Mouse (Mus musculus): ENCODE measurements around the gene Vwa3b.
"Not testable (repeated sequence)": the region's sequence is repeated elsewhere in the genome, so short reads cannot be mapped to it uniquely, and the experiment has no call there.

Vwa3b gene

GRCm38 (mm10) chr1:37025962-37026686, at the start of gene Vwa3b:
Gene Vwa3b (plus strand): TSS chr1:37026596.
- DNase-seq (ENCODE audit: low read depth, low spot score), result no peak

DNA sequence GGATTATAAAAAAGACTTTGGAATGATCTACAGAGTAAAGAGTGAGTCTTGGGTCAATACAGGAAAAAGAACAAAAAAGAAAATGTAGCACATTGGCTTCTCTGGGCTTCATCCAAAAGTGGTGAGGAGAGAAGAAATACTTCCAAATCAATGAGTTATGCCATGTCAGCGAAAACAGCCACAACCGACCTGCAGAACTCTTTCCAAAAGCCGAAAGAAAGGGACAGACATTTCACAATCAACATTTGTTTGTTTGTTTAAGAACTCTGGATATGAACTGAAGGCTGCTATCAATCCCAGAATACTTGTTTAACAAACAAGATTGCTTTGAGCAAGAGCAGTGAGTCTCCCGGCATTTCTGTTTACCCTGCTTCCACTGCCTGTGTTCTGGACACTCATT, 49.6 kb upstream of the Vwa3b start:
- DNase-seq (ENCODE audit: low read depth, low spot score), result no peak

GRCm38 (mm10) chr1:36982191-36982961, 44.0 kb upstream of the Vwa3b start:
- DNase-seq (ENCODE audit: low read depth, low spot score), result no peak

- DNase-seq (ENCODE audit: low read depth, low spot score), result no peak
Measured at GRCm38 (mm10) chr1:36983754-36984153, 42.6 kb upstream of the Vwa3b start.

GRCm38 (mm10) chr1:36984406-36984805, 42.0 kb upstream of the Vwa3b start:
- DNase-seq (ENCODE audit: low read depth, low spot score), result no peak

DNA sequence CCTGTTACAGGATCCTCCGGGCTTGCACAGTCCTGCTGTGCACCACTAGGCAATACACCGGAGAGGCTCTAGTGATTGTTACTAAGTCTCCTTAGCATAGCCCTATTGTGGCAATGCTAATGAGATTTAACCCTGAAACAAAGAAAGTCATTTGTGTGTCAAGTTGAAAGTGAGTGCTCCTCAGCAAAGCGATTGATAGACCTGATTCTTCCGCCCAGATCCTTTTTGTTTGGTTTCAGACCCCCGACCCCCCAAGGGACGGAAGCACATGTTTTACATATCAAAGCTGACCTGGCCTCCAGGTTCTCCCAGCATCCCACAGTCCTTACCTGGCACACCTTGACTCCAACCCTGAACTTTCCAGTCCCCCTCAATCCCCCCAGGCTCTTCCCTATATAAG, 40.5 kb upstream of the Vwa3b start:
- no peak for DNase-seq (ENCODE audit: low read depth, low spot score)

GRCm38 (mm10) chr1:36986396-36987160, 39.8 kb upstream of the Vwa3b start:
- DNase-seq (ENCODE audit: low read depth, low spot score), result no peak

DNA sequence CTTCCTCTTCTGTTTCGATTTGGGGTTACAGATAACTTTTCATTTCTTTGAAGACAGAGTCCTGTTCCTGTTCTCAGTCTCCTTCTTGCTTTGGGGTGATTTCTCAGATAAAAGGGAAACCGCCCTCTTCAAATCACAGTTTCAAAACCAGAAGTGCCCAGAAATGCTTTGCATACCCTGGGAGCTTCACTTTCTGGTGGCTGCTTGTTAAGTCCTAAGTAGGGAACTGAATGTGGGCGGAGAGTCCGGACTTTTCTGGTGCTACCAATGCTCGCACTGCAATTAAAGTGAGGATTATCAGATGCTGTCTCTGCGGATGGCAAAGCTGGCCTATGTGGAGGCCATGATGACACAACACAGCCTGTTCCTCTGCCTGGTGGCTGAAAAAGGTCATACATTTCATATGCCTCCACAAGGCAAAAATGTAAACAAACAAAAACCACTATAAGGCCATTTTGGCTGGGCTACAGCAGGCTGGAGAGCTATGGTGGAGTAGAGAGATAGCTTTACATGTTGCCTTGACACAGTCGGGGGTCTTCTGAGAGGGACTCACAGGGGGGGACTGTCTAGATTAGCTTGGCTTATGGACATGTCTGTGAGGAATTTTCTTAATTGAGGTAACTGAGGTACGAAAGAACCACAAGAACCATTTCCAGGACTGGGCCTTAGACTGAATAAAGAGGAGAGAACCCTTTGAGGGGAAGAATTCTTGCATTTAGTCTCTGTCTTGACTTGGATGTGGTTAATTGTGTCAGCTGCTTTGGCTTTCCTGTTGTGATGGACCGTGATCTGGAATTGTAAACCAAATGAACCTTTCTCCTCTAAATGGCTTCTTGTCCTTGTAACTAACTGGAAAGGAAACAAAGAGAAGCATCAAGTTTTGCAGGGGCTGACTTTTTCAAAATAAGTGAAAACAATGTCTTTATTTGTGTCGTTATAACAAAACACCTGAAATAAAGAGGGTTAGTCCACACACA, 38.9 kb upstream of the Vwa3b start:
- DNase-seq (ENCODE audit: low read depth, low spot score), result no peak

- DNase-seq (ENCODE audit: low read depth, low spot score), result no peak
Measured at GRCm38 (mm10) chr1:36988161-36988560, 38.2 kb upstream of the Vwa3b start.

GRCm38 (mm10) chr1:36988561-36988960, 37.8 kb upstream of the Vwa3b start:
- no peak for DNase-seq (ENCODE audit: low read depth, low spot score)

DNA sequence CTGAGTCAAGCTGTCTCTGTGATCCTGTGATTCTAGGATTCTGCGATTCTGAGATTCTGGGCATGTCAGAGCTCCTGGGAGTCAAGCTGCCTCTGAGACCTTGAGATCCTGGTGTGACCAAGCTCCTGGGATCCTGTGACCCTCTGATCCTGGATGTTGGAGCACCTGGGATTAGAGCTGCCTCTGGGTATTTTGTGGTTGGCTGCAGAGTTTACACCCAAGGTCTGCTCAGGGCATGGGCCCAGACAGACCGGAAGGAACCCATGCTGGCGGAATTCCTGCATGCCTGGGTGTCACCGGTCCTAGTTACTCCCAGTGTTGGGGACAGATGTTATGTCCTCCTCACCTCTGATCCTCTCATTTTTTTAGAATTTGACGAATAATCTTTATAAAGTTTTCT, 32.1 kb upstream of the Vwa3b start:
- no peak for DNase-seq (ENCODE audit: low read depth, low spot score)

DNA sequence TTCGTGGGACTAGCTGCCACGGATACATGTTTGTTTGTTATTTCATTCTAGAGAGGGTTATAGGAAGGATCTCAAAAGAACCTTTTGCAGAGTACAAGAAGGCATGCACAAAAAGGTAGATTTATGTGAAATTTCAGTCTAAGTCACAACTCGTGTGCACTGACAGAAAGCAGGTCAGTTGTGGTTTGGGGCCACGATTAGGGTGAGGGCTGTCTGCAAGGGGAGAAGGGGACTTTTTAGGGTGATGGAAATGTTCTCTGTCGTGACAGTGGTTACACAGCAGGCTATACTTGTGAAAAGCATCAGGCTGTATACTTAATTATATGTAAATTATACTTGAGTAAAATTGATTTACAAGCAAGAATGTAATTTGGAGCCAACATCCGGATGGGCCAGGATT, 30.6 kb upstream of the Vwa3b start:
- no peak for DNase-seq (ENCODE audit: low read depth, low spot score)

DNA sequence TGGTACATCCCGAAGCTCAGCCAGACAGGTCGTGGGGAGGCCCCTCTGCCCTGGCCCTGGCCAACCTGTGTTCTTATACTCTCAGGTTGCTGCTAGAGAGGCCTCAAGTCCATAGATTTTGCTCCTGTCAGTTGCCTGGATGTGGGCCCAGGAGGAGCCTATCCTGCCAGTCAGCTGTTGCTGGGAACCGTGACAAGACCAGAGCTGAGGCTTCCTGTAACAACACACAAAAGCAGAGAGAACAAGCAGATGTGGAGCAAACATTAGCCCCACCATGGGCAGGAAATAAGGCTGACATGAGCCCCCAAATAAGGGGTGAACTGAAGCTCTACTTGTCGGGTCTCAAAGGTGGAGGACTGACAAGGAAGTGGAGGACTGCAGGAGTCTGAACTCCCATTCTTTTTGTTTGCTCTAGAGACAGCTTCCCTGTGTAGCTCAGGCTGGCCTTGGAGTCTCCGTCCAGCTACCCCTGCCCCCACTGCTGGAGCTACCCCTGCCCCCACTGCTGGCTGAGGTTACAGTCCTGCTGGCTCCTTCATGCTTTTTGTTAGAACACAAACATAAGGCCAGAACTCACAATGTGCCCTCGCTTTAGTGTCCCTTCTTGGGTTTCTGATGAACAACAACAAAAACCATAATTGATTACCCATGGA, 29.7 kb upstream of the Vwa3b start:
- no peak for DNase-seq (ENCODE audit: low read depth, low spot score)

- no peak for DNase-seq (ENCODE audit: low read depth, low spot score)
Measured at GRCm38 (mm10) chr1:37000307-37000706, 26.1 kb upstream of the Vwa3b start.

- DNase-seq (ENCODE audit: low read depth, low spot score), result no peak
Measured at GRCm38 (mm10) chr1:37001636-37002315, 24.6 kb upstream of the Vwa3b start.

DNA sequence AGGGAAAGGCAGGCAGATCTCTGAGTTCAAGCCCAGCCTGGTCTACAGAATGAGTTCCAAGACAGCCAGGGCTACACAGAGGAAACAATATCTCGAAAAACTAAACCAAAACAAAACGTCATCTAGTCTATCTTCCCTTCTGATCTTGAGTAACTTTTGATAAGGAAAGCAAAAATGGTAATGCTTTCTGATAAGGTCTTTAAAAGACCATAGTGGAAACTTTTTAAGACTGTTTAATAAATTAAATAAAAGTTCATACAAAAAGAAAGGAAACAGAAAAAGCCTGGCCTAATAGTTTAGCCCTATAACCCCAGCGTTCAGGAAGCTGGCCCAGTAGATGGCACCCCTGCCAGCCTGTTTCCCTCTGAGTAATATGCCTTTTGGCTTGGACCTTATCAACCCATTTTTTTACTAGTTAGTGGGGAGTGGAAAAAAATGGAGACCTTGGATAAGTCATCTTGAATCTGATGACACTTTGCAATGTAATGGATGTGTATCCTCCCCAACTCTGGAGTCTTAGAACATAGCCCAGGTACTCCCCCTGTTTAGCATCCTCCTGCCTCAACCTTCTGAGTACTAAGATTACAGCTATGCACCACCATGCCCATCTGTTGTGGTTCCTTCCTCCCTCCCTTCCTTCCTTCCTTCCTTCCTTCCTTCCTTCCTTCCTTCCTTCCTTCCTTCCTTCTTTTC, 23.9 kb upstream of the Vwa3b start:
- DNase-seq (ENCODE audit: low read depth, low spot score), result no peak

- DNase-seq (ENCODE audit: low read depth, low spot score), result no peak
Measured at GRCm38 (mm10) chr1:37004533-37004932, 21.9 kb upstream of the Vwa3b start.

DNA sequence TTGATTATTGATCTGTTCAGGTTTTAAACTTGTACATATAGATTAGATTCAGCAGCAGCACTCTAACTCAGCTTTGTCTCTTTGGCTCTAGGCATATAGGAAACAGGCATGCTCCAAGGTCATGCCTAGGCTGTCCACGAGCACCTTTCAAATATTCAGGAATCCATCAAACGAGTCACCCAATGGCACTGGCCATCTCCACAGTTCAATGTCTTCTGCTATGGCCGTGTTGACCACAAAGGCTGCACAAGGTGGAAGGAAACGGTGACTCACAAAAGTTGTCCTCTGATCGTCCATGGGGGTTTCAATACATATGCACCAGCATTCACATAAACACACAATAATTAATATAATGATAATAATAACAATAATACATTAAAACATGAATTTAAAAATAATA, 21.4 kb upstream of the Vwa3b start:
- no peak for DNase-seq (ENCODE audit: low read depth, low spot score)

DNA sequence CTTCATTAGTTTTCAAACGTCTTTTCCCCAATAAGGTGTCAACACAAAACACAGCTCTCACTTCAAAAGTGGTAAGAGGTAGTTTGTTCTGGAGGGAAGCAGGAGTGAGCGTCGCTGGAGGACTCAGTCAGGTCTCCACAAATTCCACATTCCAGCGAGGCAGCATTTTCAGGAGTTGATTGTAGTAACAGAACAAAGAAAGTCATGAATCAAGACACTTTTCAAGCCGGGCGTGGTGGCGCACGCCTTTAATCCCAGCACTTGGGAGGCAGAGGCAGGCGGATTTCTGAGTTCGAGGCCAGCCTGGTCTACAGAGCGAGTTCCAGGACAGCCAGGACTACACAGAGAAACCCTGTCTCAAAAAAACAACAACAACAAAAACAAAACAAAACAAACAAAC, 19.9 kb upstream of the Vwa3b start:
- DNase-seq (ENCODE audit: low read depth, low spot score), result not testable (repeated sequence)

- no peak for DNase-seq (ENCODE audit: low read depth, low spot score)
Measured at GRCm38 (mm10) chr1:37009880-37010279, 16.5 kb upstream of the Vwa3b start.

Data from retina, postnatal 7 days (tissue).